Mouse (Mus musculus) MEL (cell line): ENCODE data around the gene Stk40.

ENCODE experiments used
- CTCF ChIP-seq, 3 experiments: IDR thresholded peaks in 2 of 3; conservative IDR thresholded peaks in 1 of 3; 2 replicates each; pipeline ENCODE4 v1.5.1; 2011 to 2012; ENCODE audit warnings: low read length in 3 of 3, low read depth in 2 of 3, mild to moderate bottlenecking in 2 of 3, improper control_type of control experiment in 1 of 3, inconsistent platforms in 1 of 3, mixed read lengths in 1 of 3, moderate library complexity in 1 of 3; ENCODE audit not compliant: control insufficient read depth in 1 of 3, insufficient read depth in 1 of 3, poor library complexity in 1 of 3, severe bottlenecking in 1 of 3
- GABPA ChIP-seq: IDR thresholded peaks from 2 replicates; pipeline ENCODE4 v1.6.1; 2012; ENCODE audit warnings: low read depth, mild to moderate bottlenecking, inconsistent platforms, low read length, improper control_type of control experiment, moderate library complexity
- TAL1 ChIP-seq: IDR thresholded peaks from 2 replicates; pipeline ENCODE4 v1.6.1; 2012; ENCODE audit warnings: mild to moderate bottlenecking, inconsistent platforms, low read length, moderate library complexity, mixed read lengths
- ZC3H11A ChIP-seq: IDR thresholded peaks from 2 replicates; pipeline ENCODE4 v1.6.1; 2012; ENCODE audit warnings: low read depth, mild to moderate bottlenecking, inconsistent platforms, low read length, improper control_type of control experiment

DNA sequence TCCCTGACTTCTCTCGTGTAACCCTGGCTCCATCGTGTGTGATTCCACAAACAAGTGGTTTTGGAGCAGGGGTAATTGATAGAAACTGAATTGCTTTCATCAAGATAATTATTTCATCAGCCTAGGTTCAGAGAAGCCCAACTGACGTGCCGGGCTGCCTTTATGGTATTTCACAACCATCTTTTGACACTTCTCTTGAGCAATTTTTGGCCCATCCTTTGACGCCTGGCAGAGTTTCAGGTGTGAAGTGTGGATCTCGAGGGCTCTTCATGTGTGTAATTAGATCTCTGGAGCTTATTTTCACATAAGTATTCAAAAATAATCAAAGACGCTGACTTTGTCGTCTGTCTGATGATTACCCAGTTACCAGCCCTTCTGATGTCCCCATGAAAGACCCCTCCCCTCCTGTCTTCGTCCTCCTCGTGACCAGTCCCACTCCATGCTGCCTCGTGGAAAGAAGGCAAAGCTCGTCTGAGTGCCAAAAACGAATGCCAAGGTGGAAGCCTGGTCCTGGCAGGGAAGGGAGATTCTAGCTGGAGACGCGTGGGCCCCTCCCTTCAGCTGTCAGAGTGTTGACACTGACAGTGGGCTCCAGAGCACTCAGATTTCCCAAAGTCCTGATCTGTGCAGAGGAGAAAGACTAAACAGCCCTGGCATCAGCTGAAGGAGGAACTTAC, 36.2 kb upstream of the Stk40 start:
- TF ChIP-seq TAL1 (no peak), GABPA (no peak), ZC3H11A (no peak), CTCF (IDR thresholded peaks at IDR 0.05 in 2 of 3, conservative IDR thresholded peaks at IDR 0.05 in 1 of 3; ENCODE audit: control insufficient read depth in 1 of 3, insufficient read depth in 1 of 3, low read depth in 2 of 3, low read length in 3 of 3, poor library complexity in 1 of 3, severe bottlenecking in 1 of 3) (no peak)
